Mouse (Mus musculus) monocyte, adult 5-6 weeks (primary cell): Measurements from ENCODE around the gene Phospho2. TPM values are rescaled to one million over a fixed set of nuclear protein-coding genes. Genes with fewer than 3 reads are reported as not detected.
A peak's percentile ranks its signal among the peaks of the same experiment; 100 is the strongest.

Experiments used
- ATAC-seq: fragments of 153-309, 156-312 bp; replicated peaks from 2 replicates; pipeline ENCODE4 v1.8.0; 2017; ENCODE audit warnings: mild to moderate bottlenecking; ENCODE audit not compliant: low TSS enrichment, insufficient number of reproducible peaks, severe bottlenecking, poor library complexity, low FRiP score
- total RNA-seq: library from RNA; stranded (forward); fragments of 200-1000, 200-491, 200-594 nt; gene quantifications from 3 replicates; pipeline ENCODE4 v1.2.3, GENCODE M21; 2017

Phospho2 gene
- total RNA-seq, 1 experiment from 2014 or later = 39.9 TPM

GRCm38 (mm10) chr2:69822361-69823128, 33.1 kb downstream of the Phospho2 start:
- 0 out of 2 replicates have a peak, but pooled peaks have one; percentile 22 for ATAC-seq

GRCm38 (mm10) chr2:69823129-69823677, 33.8 kb downstream of the Phospho2 start:
- ATAC-seq = no peak

- no peak for ATAC-seq
These were observed 36.5 kb downstream of the Phospho2 start for GRCm38 (mm10) chr2:69825898-69826297.

GRCm38 (mm10) chr2:69826380-69826779, 37.0 kb downstream of the Phospho2 start:
- ATAC-seq = no peak

GRCm38 (mm10) chr2:69828031-69828430, 38.6 kb downstream of the Phospho2 start:
- no peak for ATAC-seq

GRCm38 (mm10) chr2:69829680-69830079, 40.3 kb downstream of the Phospho2 start:
- no peak for ATAC-seq

GRCm38 (mm10) chr2:69830116-69830515, 40.7 kb downstream of the Phospho2 start:
- ATAC-seq = no peak

GRCm38 (mm10) chr2:69837244-69837967, 48.0 kb downstream of the Phospho2 start:
- ATAC-seq = no peak

- ATAC-seq = no peak
These were observed 48.6 kb downstream of the Phospho2 start for GRCm38 (mm10) chr2:69837996-69838395.

GRCm38 (mm10) chr2:69838707-69839106, 49.3 kb downstream of the Phospho2 start:
- ATAC-seq = no peak

GRCm38 (mm10) chr2:69840261-69840660, 50.8 kb downstream of the Phospho2 start:
- no peak for ATAC-seq

- no peak for ATAC-seq
These were observed 59.8 kb downstream of the Phospho2 start for GRCm38 (mm10) chr2:69849215-69849614.

Other genes with a start within 250 kb of the Phospho2 start
- not detected in 3 replicates for gene Lrp2, start 203.6 kb upstream of the Phospho2 start, total RNA-seq
- 1.6 TPM in 1 of 3 replicates, not detected in the others for gene Bbs5, start 142.5 kb upstream of the Phospho2 start, total RNA-seq
- not detected in 3 replicates for gene Klhl41, start 119.5 kb upstream of the Phospho2 start, total RNA-seq
- 3.7 to 6.9 TPM (median 4.7 TPM) in 3 replicates for gene Fastkd1, start 76.1 kb upstream of the Phospho2 start, total RNA-seq
- gene Ppig, start 67.1 kb upstream of the Phospho2 start, total RNA-seq = 97.7 to 171 TPM (median 114 TPM) in 3 replicates
- 0.29 to 1.6 TPM in 2 of 3 replicates, not detected in the other for gene Ccdc173, start within 50 bp of the Phospho2 start, total RNA-seq
- gene Klhl23, start 32.3 kb downstream of the Phospho2 start, total RNA-seq = 0.58 to 0.75 TPM in 2 of 3 replicates, not detected in the other
- 366 to 443 TPM (median 393 TPM) in 3 replicates for gene Ssb, start 71.9 kb downstream of the Phospho2 start, total RNA-seq
- gene Mettl5, start 96.0 kb downstream of the Phospho2 start, total RNA-seq = 11.0 to 31.6 TPM (median 23.8 TPM) in 3 replicates
- 45.1 to 118 TPM (median 111 TPM) in 3 replicates for gene Ubr3, start 107.6 kb downstream of the Phospho2 start, total RNA-seq
- gene Myo3b, start 249.5 kb downstream of the Phospho2 start, total RNA-seq = 0.10 to 2.9 TPM (median 1.5 TPM) in 3 replicates